Mouse (Mus musculus) mouse trophoblast stem cell (cell line): ENCODE measurements around the gene Furin.

ENCODE experiments used
- in situ Hi-C, 2 experiments: fragments of 300-500 bp; cut with MseI, MboI; formaldehyde crosslinking; loops; 2 replicates in 1 of 2; 3 replicates in 1 of 2; pipeline ENCODE4 v1.15.1; 2025

Furin gene

DNA sequence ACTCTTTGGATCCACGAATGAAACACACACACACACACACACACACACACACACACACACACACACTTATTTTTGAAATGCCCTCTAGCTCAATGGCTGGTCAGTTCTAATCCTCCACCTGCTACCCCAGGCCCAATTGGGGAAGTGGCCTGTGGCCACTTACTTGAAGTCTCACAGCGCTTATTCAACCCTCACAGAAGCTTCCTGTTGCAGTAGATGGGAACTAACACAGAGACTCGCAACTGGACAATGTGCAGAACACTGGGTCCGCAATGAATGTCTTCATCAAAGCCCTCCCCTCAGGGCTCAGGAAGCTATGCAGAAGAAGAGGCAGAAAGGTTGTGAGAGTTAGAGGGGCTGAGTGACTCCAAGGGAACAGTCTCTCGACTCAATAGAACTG is 22.5 kb upstream of the Furin start:
- in situ Hi-C loops, result no loop called here

DNA sequence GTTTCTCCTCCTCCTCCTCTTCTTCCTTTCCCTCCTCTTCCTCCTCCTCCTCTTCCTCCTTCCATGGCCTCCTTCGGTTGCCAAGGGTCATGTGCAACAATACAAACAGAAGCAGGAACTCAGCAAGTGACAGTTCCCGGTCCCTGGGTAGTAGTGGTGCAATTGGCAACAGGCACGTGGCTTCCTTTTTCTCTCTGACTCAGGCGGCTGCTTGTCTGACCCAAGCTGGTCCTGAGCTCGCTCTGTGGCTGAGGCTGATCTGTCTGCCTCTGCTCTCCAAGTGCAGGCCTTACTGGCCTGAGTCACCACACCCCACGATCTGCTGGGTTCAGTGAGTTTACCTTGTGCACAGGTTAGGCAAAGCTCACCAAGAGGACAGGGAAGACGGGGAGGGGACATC is 21.1 kb upstream of the Furin start:
- in situ Hi-C loops, result no loop called here

DNA sequence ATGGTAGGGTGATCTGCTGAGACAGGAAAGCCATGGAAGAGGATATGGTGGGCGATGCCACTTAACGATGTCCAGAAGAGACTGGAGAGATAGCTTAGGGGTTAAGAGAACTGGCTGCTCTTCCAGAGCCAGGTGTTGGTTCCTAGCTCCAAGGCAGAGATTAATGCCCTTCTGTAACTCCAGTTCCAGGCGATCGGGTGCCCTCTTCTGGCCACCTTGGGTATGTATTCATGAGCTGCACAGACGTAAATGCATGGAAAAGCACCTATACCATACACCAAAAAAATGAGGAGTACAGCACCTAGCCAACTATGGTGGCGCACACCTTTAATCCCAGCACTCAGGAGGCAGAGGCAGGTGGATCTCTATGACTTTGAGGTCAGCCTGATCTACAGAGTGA is 19.5 kb upstream of the Furin start:
- in situ Hi-C loops, result no loop called here

DNA sequence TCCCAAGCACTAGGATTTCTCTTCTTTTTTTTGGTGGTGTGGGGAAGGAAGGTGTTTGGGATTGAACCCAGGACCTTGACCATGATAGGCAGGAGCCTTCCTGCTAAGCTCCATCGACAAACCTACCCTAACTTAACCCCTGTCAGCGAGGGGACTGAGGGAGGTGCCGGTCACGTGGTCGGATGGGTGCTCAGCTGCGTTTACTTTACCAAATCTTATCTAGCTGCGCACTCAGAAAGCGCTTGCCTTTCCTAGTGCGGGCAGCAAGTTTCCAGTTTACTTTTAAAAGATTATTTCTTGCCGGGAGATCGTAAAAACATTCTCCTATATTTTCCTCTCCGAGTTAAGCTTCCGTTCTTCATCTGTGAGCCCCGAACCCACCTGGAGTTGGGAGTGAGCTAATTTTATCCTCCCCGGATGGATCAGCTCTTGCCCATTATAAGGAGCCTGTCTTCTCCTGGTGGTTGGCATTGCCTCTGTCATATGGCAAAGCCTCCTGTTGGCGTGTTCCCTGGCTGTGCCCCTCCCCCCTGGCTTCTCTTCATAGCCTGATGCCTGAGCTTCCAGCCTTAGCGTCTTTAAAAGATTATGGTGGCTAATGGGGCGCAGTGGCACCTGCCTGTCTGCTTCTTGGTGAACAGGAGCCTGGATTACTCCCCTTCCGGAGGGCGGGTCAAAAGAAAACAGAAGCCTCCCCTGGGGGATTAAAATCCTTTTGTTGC is 17.7 kb upstream of the Furin start:
- in situ Hi-C loops, result no loop called here

DNA sequence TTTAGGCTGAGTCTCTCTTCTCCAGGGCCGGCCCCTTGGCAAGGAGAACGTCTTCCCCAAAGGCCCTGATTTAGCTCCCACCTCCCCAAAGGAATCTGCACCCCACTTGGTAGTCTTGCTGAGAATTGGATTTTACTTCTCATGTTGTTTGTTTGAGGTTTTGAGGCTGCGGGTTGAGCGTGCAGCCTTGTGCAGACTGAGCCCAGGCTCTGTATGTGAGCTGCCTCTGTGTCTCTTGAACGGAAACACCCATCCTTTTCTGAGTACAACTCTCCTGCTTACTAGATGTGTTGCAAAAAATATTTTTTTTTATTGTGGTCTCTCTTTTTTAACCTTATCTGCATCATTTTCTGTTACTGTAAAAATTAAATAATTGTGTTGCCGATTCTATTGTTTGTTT is 16.3 kb upstream of the Furin start:
- in situ Hi-C loops, result no loop called here

DNA sequence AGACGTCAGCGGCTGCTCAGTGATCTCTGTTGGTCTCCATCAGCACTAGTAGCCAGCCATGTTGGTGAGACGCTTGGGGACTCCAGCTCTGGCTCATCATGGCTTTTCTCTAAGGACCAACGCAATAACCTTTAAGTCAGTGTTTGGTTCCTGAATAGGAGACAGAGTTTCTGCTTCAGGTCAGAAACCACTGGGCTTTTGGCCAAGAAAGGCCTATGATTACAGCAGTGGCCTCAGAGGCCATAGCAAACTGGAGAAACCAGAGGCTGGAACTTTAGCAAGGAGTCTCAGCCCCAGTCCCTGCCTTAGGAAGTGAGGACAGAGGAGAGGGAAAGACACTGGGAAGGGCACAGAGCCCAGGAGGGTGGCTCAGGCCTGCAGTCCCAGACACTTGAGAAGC is 15.3 kb upstream of the Furin start:
- in situ Hi-C loops, result no loop called here

DNA sequence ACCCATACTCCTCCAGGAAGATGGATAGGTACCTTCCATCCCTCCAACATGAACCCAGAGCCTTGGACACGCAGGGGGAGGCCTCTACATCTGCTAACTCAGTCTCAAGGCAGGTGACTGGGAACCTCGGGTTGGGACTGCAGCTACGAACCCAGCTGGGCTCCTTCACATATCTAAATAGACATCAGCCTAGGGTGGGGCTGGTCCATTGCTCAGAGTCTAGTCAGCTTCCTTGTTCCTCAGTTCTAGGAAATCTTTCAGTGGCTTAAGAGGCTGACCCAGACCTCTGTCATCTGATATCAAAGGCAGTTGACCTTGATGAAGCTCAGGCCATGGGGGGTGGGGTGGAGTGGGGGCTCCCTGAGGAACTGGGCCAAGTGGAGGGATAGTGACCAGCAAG is 14.0 kb upstream of the Furin start:
- in situ Hi-C loops, result no loop called here

DNA sequence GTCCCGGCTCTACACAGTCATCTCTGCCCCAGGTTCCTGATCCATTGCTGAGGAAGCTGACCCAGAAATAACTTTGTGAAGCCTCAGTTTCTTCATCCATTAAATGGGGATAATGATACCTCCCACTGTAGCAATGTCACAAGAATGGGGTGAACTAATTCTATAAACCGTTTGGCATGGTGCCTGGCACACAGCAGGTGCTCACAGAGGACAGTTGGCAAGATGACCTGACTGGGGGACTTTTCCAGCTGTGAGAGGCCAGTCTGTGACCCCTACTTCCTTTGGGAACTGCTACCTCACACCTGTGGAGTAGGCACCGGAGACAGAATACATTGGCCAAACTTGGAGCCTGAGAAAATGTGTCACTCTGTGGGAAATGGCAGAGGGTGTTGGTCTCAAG is 12.8 kb upstream of the Furin start:
- in situ Hi-C loops, result no loop called here

DNA sequence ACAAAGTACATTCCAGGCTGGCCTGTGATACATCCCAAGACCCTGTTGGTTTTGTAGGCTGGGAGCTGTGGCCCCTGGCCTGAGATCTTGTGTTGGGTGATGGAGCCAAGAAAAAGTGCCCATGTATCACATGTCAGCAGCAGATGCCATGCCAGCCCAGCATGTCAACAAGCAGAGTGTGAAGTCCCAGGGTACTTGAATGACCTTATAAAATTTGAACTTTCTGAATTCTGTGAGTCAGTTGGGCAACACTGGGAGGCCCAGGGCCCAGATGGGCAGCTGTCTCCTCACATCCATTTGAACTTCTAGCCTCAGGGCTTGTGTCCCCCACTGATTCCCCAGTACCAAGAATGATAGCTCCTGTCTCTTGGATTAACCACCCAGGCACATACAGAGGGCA is 12.4 kb upstream of the Furin start:
- in situ Hi-C loops, result no loop called here

DNA sequence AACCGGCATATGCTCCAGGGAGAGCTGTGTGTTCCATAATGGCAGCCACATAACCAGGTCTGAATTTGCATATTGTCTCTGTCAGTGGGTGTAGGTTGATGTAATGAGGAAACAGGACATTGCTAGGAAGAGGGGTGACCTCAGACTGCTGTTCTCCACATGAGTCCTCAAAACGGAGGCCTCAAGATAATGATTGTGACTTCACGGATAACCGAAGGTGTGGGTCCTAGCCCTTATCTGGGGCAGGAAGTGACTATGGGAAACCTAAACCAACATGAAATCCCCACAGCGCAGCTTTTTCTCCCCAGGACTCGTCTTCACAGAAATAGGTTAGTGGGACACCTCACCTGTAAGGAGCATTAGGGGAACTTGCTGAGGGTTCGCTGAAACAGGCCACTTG is 11.7 kb upstream of the Furin start:
- in situ Hi-C loops, result no loop called here

DNA sequence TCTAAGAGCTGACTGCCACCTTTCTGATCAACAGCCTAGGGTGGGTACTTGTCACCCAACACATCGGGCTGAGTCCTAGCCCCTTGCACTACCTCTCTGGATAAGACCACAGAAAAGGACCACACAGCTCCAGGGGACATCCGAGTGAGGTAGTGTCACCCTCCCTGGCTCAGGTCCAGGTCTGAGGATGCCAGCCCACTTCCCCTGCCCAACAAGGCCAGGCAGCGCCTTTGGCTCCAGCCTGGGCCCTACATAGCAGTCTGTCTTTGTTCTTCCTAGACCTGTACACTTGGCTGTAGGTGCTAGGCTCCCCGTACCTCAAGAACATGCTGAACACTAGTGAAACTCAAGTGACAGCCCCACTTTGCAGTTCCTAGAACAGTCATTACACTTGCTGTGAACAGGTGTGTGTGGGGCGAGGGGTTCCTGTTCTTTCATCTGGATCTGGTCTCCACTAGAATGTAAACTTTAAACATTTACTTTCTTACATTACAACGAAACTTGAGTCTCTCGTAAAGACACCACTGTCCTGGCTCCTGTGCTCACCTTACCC is 9.1 kb upstream of the Furin start:
- in situ Hi-C loops, result no loop called here

DNA sequence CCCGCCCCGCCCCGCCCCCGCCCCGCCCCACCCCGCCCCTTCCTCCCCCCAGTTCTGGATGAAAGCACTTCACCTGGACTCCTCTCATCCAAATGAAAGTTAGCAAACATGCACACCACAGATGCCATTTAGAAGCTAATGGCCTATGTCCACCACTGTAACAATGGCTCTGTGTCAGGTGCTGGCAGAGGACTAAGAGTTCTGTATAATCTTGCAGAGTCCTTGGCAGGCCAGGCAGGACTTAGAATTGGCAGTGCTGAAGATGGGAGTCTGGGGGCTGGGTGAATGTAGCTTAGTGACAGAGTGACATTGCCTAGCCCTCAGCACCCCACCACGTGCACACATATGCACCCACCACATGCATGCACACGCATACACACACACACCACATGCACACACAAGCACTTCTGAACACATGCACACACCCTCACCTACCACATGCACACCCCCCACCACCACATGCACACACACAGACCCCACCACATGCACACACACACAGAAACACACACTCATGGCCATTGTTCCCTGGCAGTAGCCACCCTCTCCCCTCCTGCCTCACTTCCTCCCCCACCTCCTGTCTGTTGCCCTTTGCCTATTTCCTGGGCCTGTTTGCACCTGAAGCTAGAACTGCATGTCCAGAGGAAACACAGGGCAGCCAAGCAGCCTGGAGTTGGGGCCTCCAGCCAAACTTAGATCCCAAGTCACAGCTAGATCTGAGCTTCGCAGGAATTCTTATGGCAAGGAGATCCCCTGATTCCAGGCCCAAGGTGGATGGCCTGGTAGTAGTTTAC is 8.5 kb upstream of the Furin start:
- in situ Hi-C loops, result no loop called here

DNA sequence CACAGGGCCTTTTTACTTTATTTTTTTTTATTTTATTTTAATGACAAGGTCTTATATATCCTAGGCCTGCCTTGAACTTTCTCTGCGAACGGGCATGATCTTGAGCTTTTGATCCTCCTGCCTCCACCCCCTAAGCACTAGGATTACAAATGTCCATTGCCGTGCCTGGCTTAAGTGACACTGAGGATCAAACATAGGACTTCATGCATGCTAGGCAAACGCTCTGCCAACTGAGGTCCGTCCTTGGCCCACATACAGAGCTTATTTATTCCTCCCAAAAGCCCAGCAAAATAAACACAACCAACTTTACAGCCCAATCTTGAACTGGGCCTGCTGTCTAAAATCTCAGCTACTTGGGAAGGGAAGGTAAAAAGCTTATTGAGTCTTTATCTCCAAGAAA is 7.5 kb upstream of the Furin start:
- in situ Hi-C loops, result no loop called here

DNA sequence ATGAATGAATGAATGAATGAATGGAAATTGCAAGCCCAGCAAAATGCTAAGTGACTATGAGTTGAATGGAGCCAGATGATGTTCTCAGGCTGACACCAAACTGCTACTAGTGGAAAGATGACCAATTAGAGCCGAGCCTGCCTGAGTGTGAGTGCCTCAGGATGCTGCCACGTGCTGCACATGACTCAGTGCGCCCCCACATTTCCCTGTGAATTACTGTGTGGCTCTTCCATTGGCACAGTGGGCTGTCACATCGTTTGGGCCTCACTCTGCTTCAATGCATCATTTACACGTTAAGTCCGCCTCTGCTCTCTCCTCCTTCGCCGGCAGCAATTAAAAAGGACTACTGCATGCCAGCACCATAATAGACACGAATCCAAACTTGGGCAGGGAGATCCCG is 7.0 kb upstream of the Furin start:
- in situ Hi-C loops, result no loop called here

DNA sequence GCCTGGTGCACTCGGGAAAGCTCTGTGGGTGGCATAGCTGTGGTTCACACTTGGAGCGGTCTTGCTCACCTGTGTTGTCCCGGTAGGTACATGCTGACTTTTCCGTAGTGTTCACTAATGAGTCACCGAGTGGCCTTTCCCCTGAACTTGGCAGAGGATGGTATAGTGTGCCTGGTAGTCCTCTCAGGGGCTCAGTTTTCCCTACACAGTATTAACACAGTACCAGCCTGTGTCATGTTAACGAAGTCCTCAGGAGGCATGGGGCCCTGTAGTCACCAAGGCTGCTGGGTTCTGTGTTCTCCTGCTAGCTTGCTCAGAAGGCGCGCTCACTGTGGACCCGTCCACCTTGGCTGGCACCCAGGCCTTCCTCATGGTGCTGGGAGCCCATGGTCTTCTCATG is 5.1 kb upstream of the Furin start:
- in situ Hi-C loops, result no loop called here

DNA sequence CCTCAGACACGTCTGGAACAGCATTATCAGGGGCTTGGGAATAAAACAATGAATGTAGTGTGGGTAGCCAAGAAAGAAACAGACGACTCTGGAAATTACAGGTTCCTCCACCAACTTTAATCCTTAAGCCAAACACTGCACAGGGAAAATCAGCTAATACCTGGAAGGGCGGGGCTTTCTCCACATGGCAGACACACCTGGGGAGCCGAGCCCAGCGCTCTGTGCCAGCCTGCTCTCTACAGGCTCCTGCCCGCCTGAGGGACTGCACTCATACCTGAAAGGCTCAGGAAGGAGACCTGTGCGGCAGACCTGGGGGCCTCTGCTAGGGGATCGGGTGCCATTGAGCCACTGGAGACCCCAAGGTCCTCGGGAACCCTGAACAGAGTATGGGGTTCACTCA is 2.5 kb upstream of the Furin start:
- in situ Hi-C loops, result no loop called here

DNA sequence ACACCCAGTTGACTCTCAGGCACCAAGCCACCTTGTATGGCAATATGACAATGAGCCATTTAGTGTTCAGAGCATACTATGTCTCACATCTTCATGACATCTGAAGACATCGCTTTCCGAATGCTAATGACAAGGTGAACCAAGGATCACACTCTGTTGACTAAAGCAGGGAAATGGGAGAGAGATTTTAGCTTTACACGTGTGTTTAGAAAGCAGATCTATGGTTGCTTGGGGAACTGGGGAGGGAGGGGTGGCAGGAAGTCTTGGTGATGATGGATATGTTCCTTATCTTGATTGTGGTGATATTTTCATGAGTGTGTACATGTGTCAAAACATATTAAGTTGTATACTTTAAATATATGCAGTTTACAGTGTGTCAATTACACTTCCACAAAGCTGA is 950 bp upstream of the Furin start:
- in situ Hi-C loops, result no loop called here

DNA sequence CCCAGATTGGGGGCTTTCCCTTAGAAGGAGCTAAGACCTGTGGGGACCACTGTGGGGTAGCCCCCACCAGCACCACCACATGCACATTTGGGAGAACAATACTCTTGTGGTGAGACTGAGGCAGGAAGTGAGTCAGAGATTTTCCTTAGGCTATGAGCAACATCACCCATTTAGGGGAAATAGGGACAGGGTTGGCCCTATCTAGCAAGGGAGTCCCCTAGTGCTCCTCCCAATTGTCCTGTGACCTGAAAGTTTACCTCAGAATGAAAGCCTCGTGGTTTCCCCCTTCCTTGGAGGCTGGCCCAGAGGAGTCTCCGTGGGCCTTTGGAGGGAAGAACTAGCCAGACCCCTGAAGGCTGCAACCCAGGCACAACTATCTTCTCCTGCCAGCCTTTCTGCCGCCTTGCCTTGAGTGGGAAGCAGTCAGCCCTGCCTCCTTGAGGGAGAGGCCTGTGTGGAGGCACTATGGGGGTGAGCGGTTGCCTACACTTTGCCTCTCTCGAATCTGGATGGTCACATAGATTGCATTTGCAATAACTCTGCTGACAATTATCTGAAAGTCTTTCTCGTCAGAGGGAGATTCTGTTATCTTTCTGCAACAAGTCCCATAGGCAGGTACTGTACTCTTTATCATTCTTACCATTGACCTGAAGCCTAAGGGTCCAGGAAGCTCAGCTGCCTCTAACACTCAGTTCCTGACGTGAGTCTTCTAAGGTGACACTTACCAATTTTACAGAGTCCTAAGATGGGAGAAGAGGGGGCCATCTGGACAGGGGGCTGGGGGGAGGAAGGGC is 938 bp downstream of the Furin start:
- in situ Hi-C loops, result no loop called here

DNA sequence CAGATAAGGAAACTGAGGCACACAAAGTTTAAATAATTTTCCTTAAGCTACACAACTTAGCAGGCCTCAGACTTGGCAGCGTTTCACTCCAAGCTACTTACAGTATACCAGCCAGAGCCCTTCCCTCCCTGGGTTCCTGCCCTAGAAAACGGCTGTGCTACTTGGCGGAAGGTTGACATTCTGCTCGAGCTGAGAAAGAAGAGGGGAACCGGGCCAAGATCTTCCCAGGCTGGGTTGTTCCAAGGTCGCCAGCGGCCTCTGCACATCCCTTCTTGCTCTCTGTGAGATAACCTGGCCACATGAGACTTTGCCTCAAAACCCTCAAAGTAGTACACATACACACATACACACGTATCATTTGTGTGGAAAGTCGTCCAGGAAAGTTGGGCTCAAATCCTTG is 1.7 kb downstream of the Furin start:
- in situ Hi-C loops, result no loop called here

DNA sequence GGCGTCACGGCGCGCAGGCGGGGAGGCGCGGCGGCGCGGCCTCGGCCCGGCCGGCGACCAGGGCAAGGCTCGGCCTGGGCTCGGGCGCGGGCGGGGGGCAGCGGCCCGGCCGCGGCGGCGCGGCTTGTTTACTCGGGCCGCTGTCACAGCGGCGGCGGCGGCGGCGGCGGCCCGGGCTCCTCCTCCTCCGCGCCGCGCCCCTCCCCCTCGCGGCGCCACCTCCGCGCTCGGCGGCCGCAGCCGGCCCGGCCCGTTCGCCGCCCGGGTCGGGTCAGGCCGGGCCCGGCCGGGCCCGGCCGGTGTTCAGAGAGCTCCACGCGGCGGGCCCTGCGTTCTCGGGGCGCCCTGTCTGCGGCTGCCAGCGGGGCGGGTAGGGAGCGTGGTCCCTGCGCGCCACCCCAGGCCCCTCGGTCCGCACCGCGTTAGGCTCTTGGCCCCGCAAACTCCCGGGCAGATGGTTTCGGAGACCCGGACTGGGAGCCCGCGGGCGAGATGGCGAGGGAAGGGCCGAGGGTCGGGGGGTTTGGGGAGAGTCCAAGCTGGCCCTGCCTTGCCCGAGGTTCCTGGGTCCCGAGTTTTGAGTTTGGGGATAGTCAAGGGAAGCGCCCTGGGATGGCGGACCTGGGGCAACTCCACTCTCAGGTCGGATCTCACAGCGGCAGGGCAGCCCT is 2.5 kb downstream of the Furin start:
- in situ Hi-C loops, result no loop called here

DNA sequence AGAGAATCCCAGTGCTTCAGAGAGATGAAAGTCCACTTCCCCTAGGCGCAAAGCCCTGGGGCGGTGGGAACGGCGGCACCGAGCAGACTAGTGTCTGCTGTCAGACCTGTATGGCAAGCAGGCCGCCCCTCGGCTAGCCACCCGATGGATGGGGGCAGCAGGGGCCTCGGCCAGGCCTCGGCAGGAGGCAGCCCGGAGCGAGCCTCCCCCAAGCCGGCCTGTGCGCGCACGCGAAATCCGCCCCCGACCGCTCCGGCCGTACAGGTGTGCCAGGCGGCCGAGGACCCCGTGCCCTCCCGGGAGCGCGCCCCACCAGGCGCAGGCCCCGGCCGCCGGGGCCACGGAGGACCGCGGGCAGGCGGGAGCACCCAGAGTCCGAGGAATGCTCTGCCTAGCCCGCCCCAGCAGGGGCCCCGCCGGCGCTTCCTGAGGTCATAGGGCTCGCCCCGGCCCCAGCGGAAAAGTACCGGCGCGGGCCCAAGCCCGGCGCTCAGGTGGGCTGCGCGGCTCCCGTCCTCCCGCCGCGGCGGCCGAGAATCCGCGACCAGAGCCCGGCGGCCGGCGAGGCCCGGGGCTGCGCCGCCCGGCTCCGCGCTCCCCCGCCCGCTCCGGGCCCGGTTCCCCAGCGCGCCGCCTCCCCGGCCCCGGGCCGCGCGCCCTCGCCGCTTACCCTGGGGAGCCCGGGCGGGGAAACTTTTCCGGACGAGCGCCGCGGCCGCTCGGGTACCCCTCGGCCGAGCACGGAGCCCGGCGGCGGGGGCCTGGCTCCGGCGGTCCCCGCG is 3.2 kb downstream of the Furin start:
- in situ Hi-C loops, result no loop called here
